Mouse (Mus musculus) bone marrow, adult 2 months (tissue): ENCODE data around the gene Olfr1458.

Source experiments
- CTCF ChIP-seq: fragments of 200-500 bp; IDR thresholded peaks from 2 replicates; pipeline ENCODE4 v1.5.1; 2011; ENCODE audit warnings: low read length, control low read depth; ENCODE audit not compliant: control insufficient read depth, insufficient read depth
- POLR2A ChIP-seq: fragments of 200-500 bp; IDR thresholded peaks from 2 replicates; pipeline ENCODE4 v1.6.1; 2011; ENCODE audit warnings: low read depth, mild to moderate bottlenecking, control low read depth, low read length, borderline replicate concordance; ENCODE audit not compliant: control insufficient read depth

- no peak for TF ChIP-seq CTCF
- no peak for TF ChIP-seq POLR2A
Measured at GRCm38 (mm10) chr19:13097791-13098190, 8.8 kb downstream of the Olfr1458 start, which contains the start of gene Olfr1457.
